Mouse (Mus musculus): ENCODE measurements around the gene Lrr1.

DNA sequence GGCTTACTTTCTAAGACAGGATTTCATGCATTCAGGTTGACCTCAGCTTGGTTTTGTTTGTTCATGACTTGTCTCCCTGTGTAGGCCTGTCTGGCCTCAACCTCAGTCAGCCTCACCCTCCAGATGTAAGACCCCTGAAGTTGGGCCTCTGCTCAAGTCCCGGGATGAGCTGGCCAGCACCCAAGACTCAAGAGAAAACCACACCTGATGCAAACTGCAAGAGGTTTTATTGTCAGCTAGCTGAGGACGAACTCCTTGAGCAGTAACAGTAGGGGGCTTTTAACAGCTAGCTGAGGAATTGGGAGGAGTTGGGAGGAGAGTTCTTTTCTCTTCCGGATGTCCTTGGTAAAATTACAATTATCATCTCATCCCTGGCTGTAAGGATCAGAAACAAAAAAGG, 8.9 kb downstream of the Lrr1 start:
- no peak for TF ChIP-seq CTCF (IDR thresholded peaks at IDR 0.05 in 2 of 3, conservative IDR thresholded peaks at IDR 0.05 in 1 of 3; ENCODE audit: control insufficient read depth in 1 of 3, insufficient read depth in 1 of 3, low read depth in 2 of 3, low read length in 3 of 3, poor library complexity in 1 of 3, severe bottlenecking in 1 of 3)
- no peak for TF ChIP-seq POLR2A (IDR thresholded peaks at IDR 0.05; ENCODE audit: control insufficient read depth in 1 of 2, insufficient read depth in 1 of 2, low read depth in 1 of 2, low read length in 2 of 2, poor library complexity in 1 of 2)
- no peak for TF ChIP-seq ZKSCAN1 (IDR thresholded peaks at IDR 0.05; ENCODE audit: low read depth, low read length)
- TF ChIP-seq TCF12 (IDR thresholded peaks at IDR 0.05; ENCODE audit: low read depth, low read length) = no peak
- TF ChIP-seq ETS1 (IDR thresholded peaks at IDR 0.05; ENCODE audit: low read depth, low read length) = no peak
- no peak for TF ChIP-seq GATA1 (IDR thresholded peaks at IDR 0.05; ENCODE audit: low read depth, low read length)
